In genomic region chr2:38378849-38379545, GRCm38 (mm10) we compare ENCODE assay signal across 8 mouse cellular contexts. TPM values are rescaled to one million over a fixed set of nuclear protein-coding genes. Genes with fewer than 3 reads are reported as not detected.
DNase-seq lines count a peak whose midpoint lies in the region; ATAC-seq lines count a peak whose summit lies in the region.

No protein-coding gene starts in this region.

- ATAC-seq in neural tube, embryonic 13.5 days (ENCODE audit: low read depth), result no peak

- WGBS in neural tube, embryonic 13.5 days, result 4% methylated on average over 29 of the region's 29 CpGs

- peak; percentile 21 for DNase-seq in embryo, embryonic 11 days
- DNase-seq in embryo, embryonic 10.5 days (ENCODE audit: low spot score), result no peak
- DNase-seq in retina, postnatal 1 day, result peak; percentile 58
- DNase-seq in retina, embryonic 14.5 days (ENCODE audit: low spot score), result no peak
- peak; percentile 19 for DNase-seq in induced T-regulatory cell, adult 2 months (ENCODE audit: low read depth)
- no peak for DNase-seq in left cerebral cortex, postnatal 25 days (ENCODE audit: low spot score in 2 of 2)
- DNase-seq in lung, postnatal 4 days, result no peak

- H3K36me3 ChIP-seq in neural tube, embryonic 13.5 days, result no peaks in the 10 kb centered on the region

- no peaks in the 10 kb centered on the region for H3K9me3 ChIP-seq in neural tube, embryonic 13.5 days

- intact Hi-C loops in left cerebral cortex, postnatal 25 days (cut with DNase I), result no loop called here

- H3K4me2 ChIP-seq in neural tube, embryonic 13.5 days, result peak overlapping the region; percentile 34

- peak overlapping the region; percentile 35; the same call in 1 of the 2 replicates for H3K9ac ChIP-seq in neural tube, embryonic 13.5 days

- H3K4me1 ChIP-seq in neural tube, embryonic 13.5 days (replicated peaks), result peaks cover 16% of the 10 kb centered on the region; the same call in 1 of the 2 replicates

- H3K27me3 ChIP-seq in neural tube, embryonic 13.5 days, result peaks cover 73% of the 10 kb centered on the region

- H3K4me3 ChIP-seq in neural tube, embryonic 13.5 days, result no peak overlapping the region; the same call in 1 of the 2 replicates

- H3K27ac ChIP-seq in neural tube, embryonic 13.5 days (replicated peaks), result no peak overlapping the region

RNA-seq across cellular contexts. Expression of gene Lhx2, which starts 39.9 kb away (rescaled TPM):
- polyA plus RNA-seq in neural tube, embryonic 13.5 days (2015; fragmentation: Nextera tagmentation; extraction: Ambion mirVana), result 3.7 and 4.3 TPM in 2 replicates
- total RNA-seq in left cerebral cortex, postnatal 25 days (2021), result 10 to 100 TPM; 76.6 to 86.9 TPM

Comparison
In these comparisons a context has a peak if more than half of its experiments do, and no peak if none do; other contexts are left out.
1. DNase-seq: peak in embryo, embryonic 11 days (single experiment), retina, postnatal 1 day (single experiment) and induced T-regulatory cell, adult 2 months (single experiment); none in embryo, embryonic 10.5 days (single experiment), retina, embryonic 14.5 days (single experiment), left cerebral cortex, postnatal 25 days (0 of 2) and lung, postnatal 4 days (0 of 2).